Comparison of ENCODE assay signal across 9 mouse cellular contexts in genomic region chr3:66221243-66221611, GRCm38 (mm10). TPM values are rescaled to one million over a fixed set of nuclear protein-coding genes. Genes with fewer than 3 reads are reported as not detected.
A peak's percentile ranks its signal among the peaks of the same experiment; 100 is the strongest.
DNase-seq lines count a peak whose midpoint lies in the region; ATAC-seq and TF ChIP-seq lines count a peak whose summit lies in the region.
"Had no signal": no experiment of that assay in that cellular context is flagged by ENCODE, and none has a peak within 500 bp of the region (broad histone marks: within the 10 kb centered on the region; RNA-seq: fewer than 3 reads in every experiment).

No protein-coding gene starts in this region.

- H3K27ac ChIP-seq in forebrain, embryonic 16.5 days (ENCODE audit: low read length) = no peak overlapping the region
- H3K27ac ChIP-seq in intestine, embryonic 14.5 days (ENCODE audit: low read depth) = no peak overlapping the region
- no peak overlapping the region for H3K27ac ChIP-seq in lung, postnatal 0 days (ENCODE audit: low read length)

- H3K4me2 ChIP-seq in forebrain, embryonic 16.5 days (ENCODE audit: low read length) = peak overlapping the region; percentile 90
- peak overlapping the region; percentile 85 for H3K4me2 ChIP-seq in intestine, embryonic 14.5 days (ENCODE audit: low read length)
- peak overlapping the region; percentile 92 for H3K4me2 ChIP-seq in lung, postnatal 0 days (replicated peaks; ENCODE audit: low read depth, low read length)

- no peaks in the 10 kb centered on the region for H3K9me3 ChIP-seq in forebrain, embryonic 16.5 days (ENCODE audit: control insufficient read depth, low read length)
- H3K9me3 ChIP-seq in intestine, embryonic 14.5 days (ENCODE audit: control insufficient read depth, low read length) = no peaks in the 10 kb centered on the region
- H3K9me3 ChIP-seq in lung, postnatal 0 days (ENCODE audit: low read length) = no peaks in the 10 kb centered on the region

- TF ChIP-seq CTCF in lung, adult 2 months (IDR thresholded peaks at IDR 0.05; ENCODE audit: insufficient read depth, low read length) = no peak
- no peak for TF ChIP-seq CTCF in lung, postnatal 0 days (IDR thresholded peaks at IDR 0.05)

- H3K4me3 ChIP-seq in lung, adult 2 months (replicated peaks; ENCODE audit: extremely low read depth, low read depth, low read length) = no peak overlapping the region
- H3K4me3 ChIP-seq in forebrain, embryonic 16.5 days (replicated peaks; ENCODE audit: low read length) = peak overlapping the region; percentile 57
- H3K4me3 ChIP-seq in intestine, embryonic 14.5 days (ENCODE audit: low read depth, low read length) = peak overlapping the region; percentile 50
- peak overlapping the region; percentile 41 for H3K4me3 ChIP-seq in lung, postnatal 0 days (ENCODE audit: low read depth, low read length)

- no peak for TF ChIP-seq EP300 in lung, postnatal 0 days (IDR thresholded peaks at IDR 0.05)

- WGBS in lung, adult 2 months = 4% methylated on average over 11 of the region's 11 CpGs
- WGBS in forebrain, embryonic 16.5 days = 2% methylated on average over 11 of the region's 11 CpGs
- WGBS in intestine, embryonic 14.5 days = 5% methylated on average over 11 of the region's 11 CpGs
- WGBS in lung, postnatal 0 days = 6% methylated on average over 11 of the region's 11 CpGs

- no peaks in the 10 kb centered on the region for H3K27me3 ChIP-seq in forebrain, embryonic 16.5 days (replicated peaks; ENCODE audit: control insufficient read depth, insufficient read depth, low read length)
- peaks cover 5% of the 10 kb centered on the region; the same call in 1 of the 2 replicates for H3K27me3 ChIP-seq in intestine, embryonic 14.5 days (replicated peaks; ENCODE audit: control insufficient read depth, insufficient read depth, low read length)
- H3K27me3 ChIP-seq in lung, postnatal 0 days (replicated peaks; ENCODE audit: insufficient read depth, low read length) = 0 out of 2 replicates have a peak, but pooled peaks cover 6% of the 10 kb centered on the region
- H3K27me3 ChIP-seq: Patski had no signal

- H3K36me3 ChIP-seq in forebrain, embryonic 16.5 days (ENCODE audit: control insufficient read depth, insufficient read depth) = no peaks in the 10 kb centered on the region
- no peaks in the 10 kb centered on the region for H3K36me3 ChIP-seq in intestine, embryonic 14.5 days (ENCODE audit: control insufficient read depth, insufficient read depth, low read length)
- no peaks in the 10 kb centered on the region for H3K36me3 ChIP-seq in lung, postnatal 0 days (ENCODE audit: insufficient read depth, low read length)

- H3K9ac ChIP-seq in forebrain, embryonic 16.5 days (replicated peaks; ENCODE audit: low read depth, low read length) = peak overlapping the region; percentile 81
- peak overlapping the region; percentile 44 for H3K9ac ChIP-seq in intestine, embryonic 14.5 days (ENCODE audit: low read length)
- no peak overlapping the region for H3K9ac ChIP-seq in lung, postnatal 0 days (replicated peaks; ENCODE audit: low read depth)

- DNase-seq in lung, adult 2 months = peak; percentile 12
- DNase-seq in lung, postnatal 25 days (ENCODE audit: low spot score) = no peak
- peak; percentile 65 for DNase-seq in intestine, embryonic 14.5 days (ENCODE audit: low spot score)
- DNase-seq in lung, postnatal 0 days (ENCODE audit: low spot score) = peak; percentile 37
- peak; percentile 37 for DNase-seq in yolk sac, embryonic 10.5 days (ENCODE audit: low spot score)
- DNase-seq in testis, postnatal 14 days (ENCODE audit: low spot score) = no peak
- no peak for DNase-seq in urinary bladder, adult 2 months (ENCODE audit: low spot score)

- ATAC-seq in forebrain, embryonic 16.5 days = peak; percentile 19
- peak; percentile 28; the same call in 1 of the 2 replicates for ATAC-seq in intestine, embryonic 14.5 days (replicated peaks; ENCODE audit: low FRiP score, low TSS enrichment, low read depth)
- peak; percentile 28; the same call in 1 of the 2 replicates for ATAC-seq in lung, postnatal 0 days
- ATAC-seq: Patski had no signal

- TF ChIP-seq POLR2A in lung, adult 2 months (IDR thresholded peaks at IDR 0.05; ENCODE audit: borderline replicate concordance, extremely low read depth, low read depth, low read length) = no peak

- H3K4me1 ChIP-seq in lung, adult 2 months (ENCODE audit: control insufficient read depth, insufficient read depth, low read length) = no peaks in the 10 kb centered on the region
- H3K4me1 ChIP-seq in forebrain, embryonic 16.5 days (replicated peaks; ENCODE audit: control insufficient read depth, insufficient read depth, low read length) = peaks cover 14% of the 10 kb centered on the region
- peaks cover 7% of the 10 kb centered on the region for H3K4me1 ChIP-seq in intestine, embryonic 14.5 days (replicated peaks; ENCODE audit: control insufficient read depth, insufficient read depth, low read length)
- H3K4me1 ChIP-seq in lung, postnatal 0 days (ENCODE audit: insufficient read depth, low read depth, low read length) = no peaks in the 10 kb centered on the region

RNA-seq across cellular contexts. Expression of gene Ptx3, which starts 1.5 kb away (rescaled TPM):
- 0.57 and 0.93 TPM in 2 replicates for polyA plus RNA-seq in lung, adult 2 months (2012; rRNA removed)
- 11.8 and 21.1 TPM in 2 replicates for polyA plus RNA-seq in forebrain, embryonic 16.5 days (2015; fragmentation: Nextera tagmentation; extraction: Ambion mirVana)
- polyA plus RNA-seq in intestine, embryonic 14.5 days (2014; fragmentation: Nextera tagmentation; extraction: Ambion mirVana) = 3.6 and 3.9 TPM in 2 replicates
- polyA plus RNA-seq in lung, postnatal 0 days (2015; fragmentation: Nextera tagmentation; extraction: Ambion mirVana) = 5.4 and 6.3 TPM in 2 replicates
- 0.50 and 0.81 TPM in 2 replicates for polyA plus RNA-seq in urinary bladder, adult 2 months (2012; rRNA removed)

Comparison
In these comparisons a context has a peak if more than half of its experiments do, and no peak if none do; other contexts are left out.
1. DNase-seq: peak in lung, adult 2 months (single experiment), intestine, embryonic 14.5 days (single experiment), lung, postnatal 0 days (single experiment) and yolk sac, embryonic 10.5 days (single experiment); none in lung, postnatal 25 days (single experiment), testis, postnatal 14 days (single experiment) and urinary bladder, adult 2 months (single experiment).
2. Peak in every context shown above with its lines, with median percentiles within 50 percentile points of each other: ATAC-seq and H3K4me2 ChIP-seq.